Mouse (Mus musculus): ENCODE measurements around the gene Boc. TPM values are rescaled to one million over a fixed set of nuclear protein-coding genes. Genes with fewer than 3 reads are reported as not detected.

Gene Boc
- polyA plus RNA-seq, 1 experiment from 2014 or later: 11.5 TPM

GRCm38 (mm10) chr16:44526689-44527088, 32.0 kb downstream of the Boc start:
- H3K27ac ChIP-seq (ENCODE audit: low read depth, low read length): peak overlapping the region; percentile 78
- H3K9ac ChIP-seq (ENCODE audit: low read length): peak overlapping the region; percentile 51
- no peaks in the 10 kb centered on the region for H3K9me3 ChIP-seq (replicated peaks; ENCODE audit: control insufficient read depth, low read length)
- ATAC-seq (no peak), DNase-seq (ENCODE audit: low spot score) (peak; percentile 76)
- peak overlapping the region; percentile 40 for H3K4me2 ChIP-seq (ENCODE audit: low read length)
- H3K4me1 ChIP-seq (ENCODE audit: control insufficient read depth, insufficient read depth, low read length): peaks cover 56% of the 10 kb centered on the region
- no peak overlapping the region for H3K4me3 ChIP-seq (ENCODE audit: low read depth, low read length)
- no peaks in the 10 kb centered on the region for H3K36me3 ChIP-seq (ENCODE audit: control insufficient read depth, insufficient read depth, low read length)
- 5% methylated on average over 12 of the region's 12 CpGs for WGBS
- no peaks in the 10 kb centered on the region for H3K27me3 ChIP-seq (replicated peaks; ENCODE audit: control insufficient read depth, insufficient read depth, low read length)

DNA sequence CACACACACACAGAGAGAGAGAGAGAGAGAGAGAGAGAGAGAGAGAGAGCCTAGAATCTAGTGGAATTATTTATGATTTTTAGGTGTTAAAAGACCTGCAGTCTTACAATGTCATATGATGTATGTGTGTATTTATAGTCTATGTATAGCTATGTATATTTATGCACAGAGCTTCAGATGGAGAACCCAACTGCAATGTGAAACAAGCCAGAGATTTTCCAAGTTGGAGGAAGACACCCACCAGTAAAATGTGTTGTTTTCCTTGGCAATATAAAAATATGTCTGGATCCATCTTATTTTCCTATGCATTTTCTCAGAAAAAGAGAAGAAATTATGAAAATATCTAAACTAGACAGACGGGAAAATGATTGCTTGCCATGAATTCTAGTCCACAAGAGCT, 32.7 kb downstream of the Boc start:
- H3K4me3 ChIP-seq (ENCODE audit: low read depth, low read length): no peak overlapping the region
- no peaks in the 10 kb centered on the region for H3K9me3 ChIP-seq (replicated peaks; ENCODE audit: control insufficient read depth, low read length)
- H3K36me3 ChIP-seq (ENCODE audit: control insufficient read depth, insufficient read depth, low read length): peaks cover under 1% of the 10 kb centered on the region; the same call in 1 of the 2 replicates
- peaks cover 50% of the 10 kb centered on the region for H3K4me1 ChIP-seq (ENCODE audit: control insufficient read depth, insufficient read depth, low read length)
- H3K4me2 ChIP-seq (ENCODE audit: low read length): no peak overlapping the region
- no peak overlapping the region; the same call in 1 of the 2 replicates for H3K9ac ChIP-seq (ENCODE audit: low read length)
- no peak for ATAC-seq
- WGBS: 60% methylated on average over 1 of the region's 1 CpGs
- DNase-seq (ENCODE audit: low spot score): no peak
- H3K27ac ChIP-seq (ENCODE audit: low read depth, low read length): peak overlapping the region; percentile 78; the same call in 1 of the 2 replicates
- no peaks in the 10 kb centered on the region for H3K27me3 ChIP-seq (replicated peaks; ENCODE audit: control insufficient read depth, insufficient read depth, low read length)

GRCm38 (mm10) chr16:44523595-44523994, 35.1 kb downstream of the Boc start:
- Histone ChIP-seq H3K4me3 (ENCODE audit: low read depth, low read length) (no peak overlapping the region), H3K4me1 (ENCODE audit: control insufficient read depth, insufficient read depth, low read length) (peaks cover 31% of the 10 kb centered on the region), H3K27ac (ENCODE audit: low read depth, low read length) (no peak overlapping the region), H3K36me3 (ENCODE audit: control insufficient read depth, insufficient read depth, low read length) (peaks cover 23% of the 10 kb centered on the region), H3K4me2 (ENCODE audit: low read length) (no peak overlapping the region), H3K27me3 (replicated peaks; ENCODE audit: control insufficient read depth, insufficient read depth, low read length) (no peaks in the 10 kb centered on the region), H3K9me3 (replicated peaks; ENCODE audit: control insufficient read depth, low read length) (no peaks in the 10 kb centered on the region), H3K9ac (ENCODE audit: low read length) (no peak overlapping the region)
- no peak for DNase-seq (ENCODE audit: low spot score)
- WGBS: 79% methylated on average over 7 of the region's 7 CpGs
- no peak for ATAC-seq

- Histone ChIP-seq H3K9ac (ENCODE audit: low read length) (no peak overlapping the region), H3K4me1 (ENCODE audit: control insufficient read depth, insufficient read depth, low read length) (peaks cover 13% of the 10 kb centered on the region), H3K36me3 (ENCODE audit: control insufficient read depth, insufficient read depth, low read length) (peaks cover 48% of the 10 kb centered on the region), H3K27me3 (replicated peaks; ENCODE audit: control insufficient read depth, insufficient read depth, low read length) (no peaks in the 10 kb centered on the region), H3K9me3 (replicated peaks; ENCODE audit: control insufficient read depth, low read length) (no peaks in the 10 kb centered on the region), H3K4me3 (ENCODE audit: low read depth, low read length) (no peak overlapping the region), H3K4me2 (ENCODE audit: low read length) (no peak overlapping the region), H3K27ac (ENCODE audit: low read depth, low read length) (peak overlapping the region; percentile 48; the same call in 1 of the 2 replicates)
- ATAC-seq (peak; percentile 42), DNase-seq (ENCODE audit: low spot score) (no peak)
- WGBS: 57% methylated on average over 6 of the region's 6 CpGs
Observed at GRCm38 (mm10) chr16:44516498-44516897, 42.2 kb downstream of the Boc start.

DNA sequence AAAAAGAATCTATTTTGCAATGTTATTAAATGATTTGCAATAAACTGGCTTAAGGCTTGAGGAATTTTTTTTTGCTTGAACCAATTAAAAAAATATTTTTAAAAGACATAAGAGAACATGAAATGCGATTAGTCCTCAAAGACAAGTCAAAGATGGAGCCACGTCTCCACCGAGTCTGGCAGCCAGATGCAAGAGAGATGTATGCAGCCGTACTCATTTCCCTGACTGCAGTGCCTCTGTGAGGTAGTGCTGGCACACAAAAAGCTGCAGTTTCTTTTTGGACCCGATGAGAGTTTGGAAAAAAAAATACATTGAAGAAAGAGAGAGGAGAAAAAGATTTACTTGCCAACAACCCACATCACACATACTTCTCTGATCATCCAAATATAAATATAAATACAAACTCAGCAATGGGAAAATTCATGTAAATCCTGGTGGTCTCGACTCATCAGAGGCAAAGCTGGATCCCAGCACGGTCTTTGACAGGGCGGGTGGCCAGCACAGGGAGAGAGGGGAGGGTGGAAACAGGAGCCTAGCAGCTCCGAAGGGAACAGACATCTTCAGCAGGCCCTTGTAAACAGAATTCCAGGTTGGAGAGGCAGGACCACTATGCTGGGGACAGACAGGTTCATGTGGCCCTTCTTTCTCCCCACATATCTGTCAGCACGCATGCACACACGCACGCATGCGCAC, 48.0 kb downstream of the Boc start:
- no peak for DNase-seq (ENCODE audit: low spot score)
- H3K4me1 ChIP-seq (ENCODE audit: control insufficient read depth, insufficient read depth, low read length): peaks cover 9% of the 10 kb centered on the region; the same call in 1 of the 2 replicates
- no peak overlapping the region for H3K9ac ChIP-seq (ENCODE audit: low read length)
- H3K27ac ChIP-seq (ENCODE audit: low read depth, low read length): peak overlapping the region; percentile 14; the same call in 1 of the 2 replicates
- H3K4me3 ChIP-seq (ENCODE audit: low read depth, low read length): no peak overlapping the region
- H3K36me3 ChIP-seq (ENCODE audit: control insufficient read depth, insufficient read depth, low read length): peaks cover 30% of the 10 kb centered on the region
- 72% methylated on average over 13 of the region's 13 CpGs for WGBS
- ATAC-seq: peak; percentile 40; the same call in 1 of the 2 replicates
- no peaks in the 10 kb centered on the region for H3K27me3 ChIP-seq (replicated peaks; ENCODE audit: control insufficient read depth, insufficient read depth, low read length)
- H3K4me2 ChIP-seq (ENCODE audit: low read length): no peak overlapping the region
- no peaks in the 10 kb centered on the region for H3K9me3 ChIP-seq (replicated peaks; ENCODE audit: control insufficient read depth, low read length)

- H3K4me1 ChIP-seq (ENCODE audit: control insufficient read depth, insufficient read depth, low read length): peaks cover 9% of the 10 kb centered on the region; the same call in 1 of the 2 replicates
- WGBS: 88% methylated on average over 7 of the region's 7 CpGs
- H3K9me3 ChIP-seq (replicated peaks; ENCODE audit: control insufficient read depth, low read length): peaks cover under 1% of the 10 kb centered on the region; the same call in 1 of the 2 replicates
- no peak overlapping the region for H3K4me2 ChIP-seq (ENCODE audit: low read length)
- H3K27ac ChIP-seq (ENCODE audit: low read depth, low read length): no peak overlapping the region; the same call in 1 of the 2 replicates
- H3K4me3 ChIP-seq (ENCODE audit: low read depth, low read length): no peak overlapping the region
- H3K9ac ChIP-seq (ENCODE audit: low read length): no peak overlapping the region
- no peak for ATAC-seq
- peaks cover 33% of the 10 kb centered on the region for H3K36me3 ChIP-seq (ENCODE audit: control insufficient read depth, insufficient read depth, low read length)
- no peaks in the 10 kb centered on the region for H3K27me3 ChIP-seq (replicated peaks; ENCODE audit: control insufficient read depth, insufficient read depth, low read length)
- no peak for DNase-seq (ENCODE audit: low spot score)
Observed at GRCm38 (mm10) chr16:44509458-44510344, 49.0 kb downstream of the Boc start.

DNA sequence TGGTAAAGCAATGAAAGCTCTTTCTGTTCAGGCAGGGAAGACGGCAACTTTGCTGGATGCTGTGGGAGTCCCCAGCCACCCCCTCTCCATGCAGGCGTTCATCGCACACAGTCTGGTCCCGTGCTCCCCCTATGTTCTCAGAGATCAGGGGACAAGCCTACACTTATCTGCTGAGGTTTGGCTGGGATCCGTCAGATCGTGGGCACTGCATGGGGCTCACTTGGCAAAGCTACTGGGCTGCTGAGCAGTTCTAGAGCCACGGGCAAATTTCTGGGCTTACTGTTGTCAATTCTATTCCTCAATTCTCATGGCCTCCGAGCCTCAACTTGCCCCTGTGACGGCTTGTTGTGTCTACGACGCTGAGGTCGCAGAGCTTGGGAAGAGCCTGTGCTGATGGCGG, 49.9 kb downstream of the Boc start:
- peaks cover 9% of the 10 kb centered on the region; the same call in 1 of the 2 replicates for H3K4me1 ChIP-seq (ENCODE audit: control insufficient read depth, insufficient read depth, low read length)
- no peak overlapping the region for H3K4me3 ChIP-seq (ENCODE audit: low read depth, low read length)
- H3K27me3 ChIP-seq (replicated peaks; ENCODE audit: control insufficient read depth, insufficient read depth, low read length): no peaks in the 10 kb centered on the region
- no peak overlapping the region for H3K4me2 ChIP-seq (ENCODE audit: low read length)
- 90% methylated on average over 13 of the region's 13 CpGs for WGBS
- H3K36me3 ChIP-seq (ENCODE audit: control insufficient read depth, insufficient read depth, low read length): peaks cover 36% of the 10 kb centered on the region
- H3K27ac ChIP-seq (ENCODE audit: low read depth, low read length): no peak overlapping the region
- no peak for DNase-seq (ENCODE audit: low spot score)
- no peak overlapping the region for H3K9ac ChIP-seq (ENCODE audit: low read length)
- H3K9me3 ChIP-seq (replicated peaks; ENCODE audit: control insufficient read depth, low read length): peaks cover 4% of the 10 kb centered on the region; the same call in 1 of the 2 replicates
- no peak for ATAC-seq

- H3K9ac ChIP-seq (ENCODE audit: low read length): no peak overlapping the region
- 85% methylated on average over 5 of the region's 5 CpGs for WGBS
- no peak overlapping the region for H3K4me3 ChIP-seq (ENCODE audit: low read depth, low read length)
- no peak overlapping the region for H3K4me2 ChIP-seq (ENCODE audit: low read length)
- H3K36me3 ChIP-seq (ENCODE audit: control insufficient read depth, insufficient read depth, low read length): peaks cover 37% of the 10 kb centered on the region
- peaks cover 4% of the 10 kb centered on the region; the same call in 1 of the 2 replicates for H3K9me3 ChIP-seq (replicated peaks; ENCODE audit: control insufficient read depth, low read length)
- H3K27ac ChIP-seq (ENCODE audit: low read depth, low read length): no peak overlapping the region
- H3K4me1 ChIP-seq (ENCODE audit: control insufficient read depth, insufficient read depth, low read length): peaks cover 9% of the 10 kb centered on the region
- DNase-seq (ENCODE audit: low spot score): no peak
- no peak for ATAC-seq
- no peaks in the 10 kb centered on the region for H3K27me3 ChIP-seq (replicated peaks; ENCODE audit: control insufficient read depth, insufficient read depth, low read length)
Observed at GRCm38 (mm10) chr16:44508025-44508424, 50.7 kb downstream of the Boc start.

Measured in forebrain, embryonic 14.5 days (tissue).